Mouse (Mus musculus) midbrain, embryonic 14.5 days (tissue): Measurements from ENCODE around the gene Cemip2. TPM values are rescaled to one million over a fixed set of nuclear protein-coding genes. Genes with fewer than 3 reads are reported as not detected.

Experiments
- ATAC-seq: fragments of 200-750 bp; cut with Nextera tagmentation; 2 replicates; pipeline ENCODE4 v1.8.0; 2017; ENCODE audit warnings: moderate number of reproducible peaks, moderate library complexity; ENCODE audit not compliant: low FRiP score, low TSS enrichment
- DNase-seq: peaks from one replicate; pipeline ENCODE4 v3.0.0-alpha.2; 2015
- H3K27ac ChIP-seq: fragments of 300-500 bp; sonication (generic); replicated peaks from 2 replicates; pipeline ENCODE4 v1.5.1; 2014; ENCODE audit warnings: mild to moderate bottlenecking, low read depth, low read length, moderate library complexity
- H3K27me3 ChIP-seq: fragments of 300-500 bp; sonication (generic); 2 replicates; pipeline ENCODE4 v1.6.1; 2014; ENCODE audit warnings: low read length, control low read depth, mixed read lengths; ENCODE audit not compliant: control insufficient read depth, insufficient read depth
- H3K36me3 ChIP-seq: fragments of 300-500 bp; sonication (generic); 2 replicates; pipeline ENCODE4 v1.6.1; 2014; ENCODE audit warnings: low read length, control low read depth; ENCODE audit not compliant: control insufficient read depth, insufficient read depth
- H3K4me1 ChIP-seq: fragments of 300-500 bp; sonication (generic); 2 replicates; pipeline ENCODE4 v1.6.1; 2014; ENCODE audit warnings: mild to moderate bottlenecking, antibody characterized with exemption, low read length, control low read depth; ENCODE audit not compliant: control insufficient read depth, insufficient read depth
- H3K4me2 ChIP-seq: fragments of 300-500 bp; sonication (generic); 2 replicates; pipeline ENCODE4 v1.6.1; 2014; ENCODE audit warnings: mild to moderate bottlenecking, low read length, moderate library complexity
- H3K4me3 ChIP-seq: fragments of 300-500 bp; sonication (generic); replicated peaks from 2 replicates; pipeline ENCODE4 v1.5.1; 2014; ENCODE audit warnings: low read depth, low read length
- H3K9ac ChIP-seq: fragments of 300-500 bp; sonication (generic); replicated peaks from 2 replicates; pipeline ENCODE4 v1.6.1; 2014; ENCODE audit warnings: mild to moderate bottlenecking, low read length, moderate library complexity
- H3K9me3 ChIP-seq: fragments of 300-500 bp; sonication (generic); 2 replicates; pipeline ENCODE4 v1.6.1; 2016; ENCODE audit warnings: low read length, control low read depth, mixed read lengths; ENCODE audit not compliant: control insufficient read depth
- WGBS: fragments of 180-500 bp; shearing (Covaris S2); extraction: QIAGEN DNeasy Blood & Tissue Kit; methylation state at CpG from one replicate; pipeline ENCODE4 v1.1.7; 2014; 5-methylcytosine and 5-hydroxymethylcytosine counted together
- polyA plus RNA-seq: library from polyadenylated mRNA; unstranded; fragments of >200 nt; fragmentation: Nextera tagmentation; extraction: Ambion mirVana; gene quantifications from 2 replicates; pipeline ENCODE4 v1.2.1, GENCODE M21; 2014

Gene Cemip2
- polyA plus RNA-seq, 1 experiment from 2014 or later, result 53.9 TPM

- Histone ChIP-seq H3K9me3 (no peaks in the 10 kb centered on the region), H3K4me3 (no peak overlapping the region), H3K4me1 (no peaks in the 10 kb centered on the region), H3K27me3 (no peaks in the 10 kb centered on the region), H3K4me2 (no peak overlapping the region), H3K9ac (no peak overlapping the region), H3K27ac (no peak overlapping the region), H3K36me3 (no peaks in the 10 kb centered on the region)
- WGBS, result 87% methylated on average over 12 of the region's 12 CpGs
- ATAC-seq, result no peak
- DNase-seq, result no peak
Measured at GRCm38 (mm10) chr19:21898015-21898939, 120.1 kb downstream of the Cemip2 start.

Other genes starting within 250 kb of the Cemip2 start
- 62.3 and 65.8 TPM in 2 replicates for gene 1110059E24Rik, start 125.4 kb upstream of the Cemip2 start, polyA plus RNA-seq
- 45.9 and 54.3 TPM in 2 replicates for gene Abhd17b, start 125.2 kb upstream of the Cemip2 start, polyA plus RNA-seq